Mouse (Mus musculus) heart, embryonic 16.5 days (tissue): ENCODE results near the gene Arrdc2. TPM values are rescaled to one million over a fixed set of nuclear protein-coding genes. Genes with fewer than 3 reads are reported as not detected.

Source experiments
- ATAC-seq: fragments of 200-750 bp; cut with Nextera tagmentation; replicated peaks from 2 replicates; pipeline ENCODE4 v1.8.0; 2017; ENCODE audit warnings: moderate number of reproducible peaks; ENCODE audit not compliant: insufficient read depth, low FRiP score; ENCODE audit errors: extremely low read depth
- H3K27ac ChIP-seq: fragments of 300-500 bp; sonication (generic); 2 replicates; pipeline ENCODE4 v1.5.1; 2014; ENCODE audit warnings: mild to moderate bottlenecking, low read length, control low read depth, moderate library complexity
- H3K27me3 ChIP-seq: fragments of 300-500 bp; sonication (generic); 2 replicates; pipeline ENCODE4 v1.6.1; 2014; ENCODE audit warnings: low read length, mixed read lengths; ENCODE audit not compliant: control insufficient read depth, insufficient read depth
- H3K36me3 ChIP-seq: fragments of 300-500 bp; sonication (generic); 2 replicates; pipeline ENCODE4 v1.6.1; 2014; ENCODE audit not compliant: control insufficient read depth, insufficient read depth
- H3K4me1 ChIP-seq: fragments of 300-500 bp; sonication (generic); 2 replicates; pipeline ENCODE4 v1.6.1; 2014; ENCODE audit warnings: low read length, mixed read lengths; ENCODE audit not compliant: control insufficient read depth, insufficient read depth
- H3K4me2 ChIP-seq: fragments of 300-500 bp; sonication (generic); 2 replicates; pipeline ENCODE4 v1.6.1; 2014; ENCODE audit warnings: low read depth, mild to moderate bottlenecking, control low read depth, low read length
- H3K4me3 ChIP-seq: fragments of 300-500 bp; sonication (generic); 2 replicates; pipeline ENCODE4 v1.5.1; 2014; ENCODE audit warnings: mild to moderate bottlenecking, control low read depth, low read length
- H3K9ac ChIP-seq: fragments of 300-500 bp; sonication (generic); 2 replicates; pipeline ENCODE4 v1.6.1; 2014; ENCODE audit warnings: low read length, control low read depth
- H3K9me3 ChIP-seq: fragments of 300-500 bp; sonication (generic); replicated peaks from 2 replicates; pipeline ENCODE4 v1.6.1; 2016; ENCODE audit warnings: low read length; ENCODE audit not compliant: control insufficient read depth
- WGBS: fragments of 180-500 bp; shearing (Covaris S2); extraction: QIAGEN DNeasy Blood & Tissue Kit; methylation state at CpG from one replicate; pipeline ENCODE4 v1.1.7; 2014; 5-methylcytosine and 5-hydroxymethylcytosine counted together
- polyA plus RNA-seq: library from polyadenylated mRNA; unstranded; fragments of >200 nt; fragmentation: Nextera tagmentation; extraction: Ambion mirVana; gene quantifications from 2 replicates; pipeline ENCODE4 v1.2.1, GENCODE M21; 2015

Arrdc2 gene
- polyA plus RNA-seq, 1 experiment from 2014 or later, result 3.7 TPM

DNA sequence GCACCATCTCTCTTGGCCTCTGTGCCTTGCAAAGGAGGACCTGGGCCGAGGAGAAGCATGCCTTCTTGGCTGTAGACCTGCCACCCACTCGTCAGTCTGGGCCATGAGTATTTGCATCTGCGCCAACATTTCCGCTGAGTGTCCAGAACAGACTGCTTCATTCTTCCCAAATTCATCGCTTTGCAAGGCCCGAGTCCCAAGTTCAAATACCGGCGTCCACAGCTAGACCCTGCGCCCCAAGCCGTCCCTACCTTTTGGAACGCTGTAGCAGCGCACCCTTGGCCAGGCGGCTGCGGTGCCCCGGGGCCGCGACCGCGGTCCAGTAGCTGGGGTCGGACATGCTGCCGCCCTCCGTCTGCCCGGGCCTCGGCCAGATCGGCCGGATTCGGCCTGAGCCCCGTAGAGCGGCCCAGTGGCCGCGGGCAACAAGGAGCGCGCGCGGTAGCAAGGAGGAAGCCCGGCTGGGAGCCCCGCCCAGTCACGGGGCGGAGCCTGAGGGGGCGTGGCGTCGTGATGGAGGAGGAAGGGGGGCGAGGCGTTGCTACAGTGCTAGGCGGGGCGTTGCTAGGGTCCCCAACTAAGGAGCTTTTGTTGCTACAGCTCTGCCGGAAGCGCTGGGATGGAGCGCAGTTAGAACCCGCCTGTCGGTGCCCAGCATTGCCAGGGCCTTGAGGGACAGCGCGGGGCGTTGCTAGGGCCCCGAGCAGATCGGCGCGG lies 47.4 kb downstream of the Arrdc2 start:
- WGBS, result 4% methylated on average over 58 of the region's 58 CpGs
- Histone ChIP-seq H3K4me2 (peak overlapping the region; percentile 93), H3K27me3 (no peaks in the 10 kb centered on the region; the same call in 1 of the 2 replicates), H3K9me3 (no peaks in the 10 kb centered on the region), H3K4me3 (peak overlapping the region; percentile 72), H3K4me1 (peaks cover 26% of the 10 kb centered on the region), H3K27ac (peak overlapping the region; percentile 61), H3K36me3 (0 out of 2 replicates have a peak, but pooled peaks cover 2% of the 10 kb centered on the region), H3K9ac (peak overlapping the region; percentile 88)
- ATAC-seq, result peak; percentile 81

GRCm38 (mm10) chr8:70791294-70791701 lies 48.2 kb downstream of the Arrdc2 start:
- Histone ChIP-seq H3K4me2 (peak overlapping the region; percentile 93), H3K9me3 (no peaks in the 10 kb centered on the region), H3K36me3 (peaks cover 7% of the 10 kb centered on the region; the same call in 1 of the 2 replicates), H3K27ac (no peak overlapping the region), H3K4me3 (peak overlapping the region; percentile 72), H3K4me1 (peaks cover 23% of the 10 kb centered on the region), H3K27me3 (no peaks in the 10 kb centered on the region; the same call in 1 of the 2 replicates), H3K9ac (peak overlapping the region; percentile 88)
- ATAC-seq, result no peak
- 70% methylated on average over 7 of the region's 7 CpGs for WGBS

GRCm38 (mm10) chr8:70790846-70791245 lies 48.7 kb downstream of the Arrdc2 start:
- peak overlapping the region; percentile 93 for H3K4me2 ChIP-seq
- H3K9ac ChIP-seq, result peak overlapping the region; percentile 88
- H3K27ac ChIP-seq, result no peak overlapping the region
- no peaks in the 10 kb centered on the region for H3K9me3 ChIP-seq
- H3K36me3 ChIP-seq, result peaks cover 10% of the 10 kb centered on the region
- no peaks in the 10 kb centered on the region; the same call in 1 of the 2 replicates for H3K27me3 ChIP-seq
- peaks cover 23% of the 10 kb centered on the region for H3K4me1 ChIP-seq
- 62% methylated on average over 8 of the region's 8 CpGs for WGBS
- no peak for ATAC-seq
- peak overlapping the region; percentile 72 for H3K4me3 ChIP-seq

DNA sequence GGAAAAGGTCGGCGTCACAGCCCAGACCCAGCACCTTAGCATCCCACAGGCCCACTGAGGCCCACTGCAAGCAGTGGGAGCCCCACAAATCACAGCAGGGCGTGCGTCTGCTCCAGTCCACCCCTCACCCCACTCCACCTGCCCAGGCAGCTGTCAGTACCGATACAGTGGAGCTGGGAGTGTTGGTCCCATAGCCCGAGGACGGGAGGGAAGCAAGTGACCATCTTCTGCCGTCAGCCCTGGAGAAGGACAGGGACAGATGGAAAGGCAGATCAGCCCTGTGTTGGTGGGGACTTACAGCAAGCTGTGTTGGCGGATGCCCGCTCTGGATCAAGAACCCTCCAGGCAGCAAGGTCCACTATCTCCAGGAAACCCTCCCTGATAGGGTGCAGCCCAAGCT lies 50.5 kb downstream of the Arrdc2 start:
- no peak overlapping the region for H3K9ac ChIP-seq
- no peaks in the 10 kb centered on the region for H3K27me3 ChIP-seq
- H3K4me3 ChIP-seq, result no peak overlapping the region
- no peak overlapping the region for H3K4me2 ChIP-seq
- H3K4me1 ChIP-seq, result peaks cover 23% of the 10 kb centered on the region
- no peaks in the 10 kb centered on the region for H3K9me3 ChIP-seq
- ATAC-seq, result no peak
- no peak overlapping the region for H3K27ac ChIP-seq
- H3K36me3 ChIP-seq, result peaks cover 16% of the 10 kb centered on the region
- 76% methylated on average over 10 of the region's 10 CpGs for WGBS

GRCm38 (mm10) chr8:70787941-70788667 lies 51.4 kb downstream of the Arrdc2 start:
- H3K4me1 ChIP-seq, result peaks cover 23% of the 10 kb centered on the region
- no peaks in the 10 kb centered on the region for H3K27me3 ChIP-seq
- H3K9ac ChIP-seq, result no peak overlapping the region
- ATAC-seq, result no peak
- H3K36me3 ChIP-seq, result peaks cover 23% of the 10 kb centered on the region
- H3K4me2 ChIP-seq, result no peak overlapping the region; the same call in 1 of the 2 replicates
- H3K4me3 ChIP-seq, result no peak overlapping the region; the same call in 1 of the 2 replicates
- H3K27ac ChIP-seq, result no peak overlapping the region
- WGBS, result 20% methylated on average over 30 of the region's 30 CpGs
- H3K9me3 ChIP-seq, result no peaks in the 10 kb centered on the region

GRCm38 (mm10) chr8:70787051-70787445 lies 52.5 kb downstream of the Arrdc2 start:
- WGBS, result 90% methylated on average over 3 of the region's 3 CpGs

DNA sequence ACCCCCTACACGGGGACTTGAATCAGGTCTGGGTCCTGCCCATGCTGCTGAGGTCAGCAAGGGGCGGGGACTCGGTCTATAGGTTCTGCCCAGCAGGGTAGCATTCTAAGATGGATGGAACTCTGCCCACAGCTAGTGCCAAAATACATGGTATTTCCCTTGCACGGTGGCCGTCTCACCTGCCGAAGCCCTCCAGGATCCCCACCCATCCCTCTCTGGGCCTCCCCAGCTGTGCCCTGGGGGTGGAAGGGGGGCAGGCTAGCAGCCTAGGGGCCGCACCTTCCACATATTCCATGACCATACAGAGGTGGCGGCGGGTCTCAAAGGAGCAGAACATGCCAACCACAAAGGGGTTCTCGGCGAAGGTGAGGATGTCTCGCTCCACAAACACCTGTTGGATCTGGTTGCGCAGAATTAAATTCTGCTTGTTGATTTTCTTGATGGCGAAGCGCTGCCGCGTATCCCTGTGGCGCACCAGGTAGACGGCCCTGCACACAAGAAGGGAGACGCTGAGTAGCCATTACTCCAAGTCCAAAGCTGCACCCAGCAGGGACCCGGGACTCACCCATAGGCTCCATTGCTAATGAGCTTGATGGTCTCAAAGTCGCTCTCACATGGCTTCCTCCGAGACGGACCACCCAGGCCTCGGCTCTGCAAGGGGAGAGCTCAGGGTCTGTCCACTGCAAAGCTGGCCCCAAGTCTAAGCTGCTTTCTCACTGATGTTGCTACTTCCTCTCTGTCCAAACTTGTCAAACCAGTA lies 53.0 kb downstream of the Arrdc2 start:
- 88% methylated on average over 25 of the region's 25 CpGs for WGBS
- ATAC-seq, result no peak

More at GRCm38 (mm10) chr8:70787051-70787445, 52.5 kb downstream of the Arrdc2 start:
- Histone ChIP-seq H3K27ac (no peak overlapping the region), H3K9ac (no peak overlapping the region), H3K4me1 (peaks cover 17% of the 10 kb centered on the region), H3K36me3 (peaks cover 27% of the 10 kb centered on the region), H3K4me2 (no peak overlapping the region), H3K4me3 (no peak overlapping the region), H3K27me3 (no peaks in the 10 kb centered on the region), H3K9me3 (no peaks in the 10 kb centered on the region)
- ATAC-seq, result no peak

More for the DNA sequence above, 53.0 kb downstream of the Arrdc2 start:
- H3K9ac ChIP-seq, result no peak overlapping the region
- peaks cover 12% of the 10 kb centered on the region for H3K4me1 ChIP-seq
- no peak overlapping the region for H3K27ac ChIP-seq
- H3K9me3 ChIP-seq, result no peaks in the 10 kb centered on the region
- H3K4me3 ChIP-seq, result no peak overlapping the region
- no peak overlapping the region for H3K4me2 ChIP-seq
- H3K36me3 ChIP-seq, result peaks cover 29% of the 10 kb centered on the region
- no peaks in the 10 kb centered on the region for H3K27me3 ChIP-seq
